Mouse (Mus musculus): Measurements from ENCODE around the gene Itpr1. TPM values are rescaled to one million over a fixed set of nuclear protein-coding genes. Genes with fewer than 3 reads are reported as not detected.

Itpr1 gene
- polyA plus RNA-seq, 1 experiment from 2014 or later: 15.0 TPM

DNA sequence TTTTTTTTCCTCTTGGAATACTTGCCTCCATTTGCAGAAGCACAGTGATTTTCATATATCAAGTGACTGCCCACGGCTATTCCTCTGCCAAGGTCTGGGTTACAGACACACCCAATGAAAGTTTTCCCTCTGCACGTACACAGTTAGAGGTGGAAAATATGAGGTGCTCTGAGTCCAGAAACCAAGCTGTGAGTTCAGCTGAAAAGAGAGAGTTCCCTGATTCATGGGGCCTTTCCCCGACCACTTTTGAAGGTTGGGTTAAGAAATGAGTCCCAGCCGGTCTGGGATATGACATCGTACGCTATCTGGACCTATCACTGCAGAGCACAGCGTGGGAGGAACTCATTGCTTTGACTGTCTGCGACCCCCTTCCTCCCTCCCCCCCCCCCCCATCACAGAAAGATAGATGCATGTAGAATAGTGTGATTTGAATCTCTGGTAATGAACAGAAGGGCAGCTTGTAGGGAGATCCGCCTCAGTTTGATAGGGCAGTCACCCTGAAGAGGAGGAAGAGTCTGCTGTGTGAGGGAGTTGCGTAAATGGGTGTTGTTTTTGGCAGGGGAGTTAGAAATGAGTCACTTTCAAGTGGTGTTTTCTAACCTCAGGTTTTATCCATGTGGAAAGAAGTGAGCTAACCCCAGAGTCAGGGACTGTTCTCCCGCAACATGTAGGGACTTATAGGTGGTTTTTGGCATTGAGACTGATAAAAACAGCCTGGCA is 235.3 kb downstream of the Itpr1 start:
- ATAC-seq: no peak
- Histone ChIP-seq H3K9ac (replicated peaks; ENCODE audit: low read depth, low read length) (no peak overlapping the region), H3K27me3 (replicated peaks; ENCODE audit: control insufficient read depth, insufficient read depth, low read length) (no peaks in the 10 kb centered on the region), H3K4me1 (replicated peaks; ENCODE audit: control insufficient read depth, insufficient read depth, low read length) (peaks cover 13% of the 10 kb centered on the region), H3K27ac (ENCODE audit: low read length) (no peak overlapping the region), H3K9me3 (ENCODE audit: control insufficient read depth, low read length) (no peaks in the 10 kb centered on the region), H3K36me3 (ENCODE audit: control insufficient read depth, insufficient read depth) (no peaks in the 10 kb centered on the region), H3K4me3 (replicated peaks; ENCODE audit: low read length) (no peak overlapping the region), H3K4me2 (ENCODE audit: low read length) (no peak overlapping the region)
- 75% methylated on average over 11 of the region's 11 CpGs for WGBS

DNA sequence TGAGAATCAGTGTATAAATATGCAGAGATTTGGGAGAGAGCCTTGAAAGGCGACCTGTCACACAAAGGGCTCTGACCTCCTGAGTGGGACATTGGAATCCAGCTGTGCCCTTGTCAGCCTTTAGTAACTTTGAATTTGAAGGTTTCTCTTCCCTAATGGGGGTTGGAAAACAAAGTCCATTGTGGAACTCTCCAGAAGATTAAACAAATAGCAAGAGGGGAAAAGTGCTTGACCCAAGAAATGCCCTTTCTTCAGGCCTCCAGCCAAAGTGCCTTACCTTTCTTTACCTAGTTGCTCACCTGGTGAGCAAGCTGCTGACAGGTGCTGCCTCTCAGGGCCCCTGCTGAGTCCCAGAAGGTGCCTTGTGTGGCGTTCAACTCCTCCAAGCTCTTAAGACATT is 236.0 kb downstream of the Itpr1 start:
- 37% methylated on average over 2 of the region's 2 CpGs for WGBS
- H3K4me2 ChIP-seq (ENCODE audit: low read length): no peak overlapping the region
- H3K27ac ChIP-seq (ENCODE audit: low read length): no peak overlapping the region
- no peak for ATAC-seq
- H3K9me3 ChIP-seq (ENCODE audit: control insufficient read depth, low read length): no peaks in the 10 kb centered on the region
- no peaks in the 10 kb centered on the region for H3K36me3 ChIP-seq (ENCODE audit: control insufficient read depth, insufficient read depth)
- peaks cover 13% of the 10 kb centered on the region for H3K4me1 ChIP-seq (replicated peaks; ENCODE audit: control insufficient read depth, insufficient read depth, low read length)
- H3K9ac ChIP-seq (replicated peaks; ENCODE audit: low read depth, low read length): no peak overlapping the region
- no peak overlapping the region for H3K4me3 ChIP-seq (replicated peaks; ENCODE audit: low read length)
- no peaks in the 10 kb centered on the region for H3K27me3 ChIP-seq (replicated peaks; ENCODE audit: control insufficient read depth, insufficient read depth, low read length)

DNA sequence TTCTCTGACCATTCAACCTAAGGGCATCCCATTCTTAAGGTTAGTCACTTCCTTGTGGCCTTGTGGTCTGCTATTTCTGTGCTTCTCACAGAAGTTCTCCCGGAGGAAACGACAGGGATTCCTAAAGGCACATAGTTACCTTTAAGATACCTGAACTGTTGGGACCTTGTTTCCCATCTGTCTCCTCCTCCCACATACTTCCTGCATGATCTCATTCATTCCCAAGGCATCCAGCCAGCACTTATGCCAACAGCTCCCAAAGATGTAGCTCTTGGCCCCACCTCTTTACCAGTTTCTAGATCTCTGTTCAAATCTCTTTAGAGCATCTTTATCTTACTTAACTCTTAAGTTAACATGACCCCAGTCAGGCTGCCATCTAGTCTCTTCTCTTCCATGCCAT is 238.6 kb downstream of the Itpr1 start:
- no peak for ATAC-seq
- Histone ChIP-seq H3K36me3 (ENCODE audit: control insufficient read depth, insufficient read depth) (no peaks in the 10 kb centered on the region), H3K4me1 (replicated peaks; ENCODE audit: control insufficient read depth, insufficient read depth, low read length) (peaks cover 13% of the 10 kb centered on the region), H3K9ac (replicated peaks; ENCODE audit: low read depth, low read length) (no peak overlapping the region), H3K4me3 (replicated peaks; ENCODE audit: low read length) (no peak overlapping the region), H3K9me3 (ENCODE audit: control insufficient read depth, low read length) (no peaks in the 10 kb centered on the region), H3K27ac (ENCODE audit: low read length) (no peak overlapping the region), H3K4me2 (ENCODE audit: low read length) (no peak overlapping the region), H3K27me3 (replicated peaks; ENCODE audit: control insufficient read depth, insufficient read depth, low read length) (no peaks in the 10 kb centered on the region)
- WGBS: 89% methylated on average over 2 of the region's 2 CpGs

DNA sequence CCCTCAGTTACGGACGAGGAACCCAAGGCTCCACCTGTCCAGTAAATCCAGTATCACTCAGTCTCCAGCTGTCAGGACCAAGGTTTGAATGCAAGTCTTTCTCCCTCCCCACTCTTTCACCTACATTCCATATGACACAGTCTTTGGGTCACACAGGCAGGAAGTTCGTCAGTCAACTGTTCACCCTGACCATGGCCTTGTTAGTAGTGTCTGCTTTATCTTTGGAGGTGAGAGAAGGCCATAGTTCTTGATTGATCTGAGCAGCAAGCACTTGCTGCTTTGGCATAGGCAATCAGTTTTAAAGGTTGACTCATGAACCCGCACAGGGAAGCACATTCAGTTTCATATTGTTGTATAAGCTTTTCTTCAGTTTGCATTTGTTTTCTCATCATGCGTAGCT is 240.7 kb downstream of the Itpr1 start:
- no peak overlapping the region for H3K9ac ChIP-seq (replicated peaks; ENCODE audit: low read depth, low read length)
- peaks cover 17% of the 10 kb centered on the region for H3K4me1 ChIP-seq (replicated peaks; ENCODE audit: control insufficient read depth, insufficient read depth, low read length)
- no peak overlapping the region for H3K4me3 ChIP-seq (replicated peaks; ENCODE audit: low read length)
- H3K36me3 ChIP-seq (ENCODE audit: control insufficient read depth, insufficient read depth): no peaks in the 10 kb centered on the region
- H3K27me3 ChIP-seq (replicated peaks; ENCODE audit: control insufficient read depth, insufficient read depth, low read length): no peaks in the 10 kb centered on the region
- H3K4me2 ChIP-seq (ENCODE audit: low read length): no peak overlapping the region
- H3K9me3 ChIP-seq (ENCODE audit: control insufficient read depth, low read length): no peaks in the 10 kb centered on the region
- WGBS: 90% methylated on average over 5 of the region's 5 CpGs
- ATAC-seq: no peak
- H3K27ac ChIP-seq (ENCODE audit: low read length): no peak overlapping the region

DNA sequence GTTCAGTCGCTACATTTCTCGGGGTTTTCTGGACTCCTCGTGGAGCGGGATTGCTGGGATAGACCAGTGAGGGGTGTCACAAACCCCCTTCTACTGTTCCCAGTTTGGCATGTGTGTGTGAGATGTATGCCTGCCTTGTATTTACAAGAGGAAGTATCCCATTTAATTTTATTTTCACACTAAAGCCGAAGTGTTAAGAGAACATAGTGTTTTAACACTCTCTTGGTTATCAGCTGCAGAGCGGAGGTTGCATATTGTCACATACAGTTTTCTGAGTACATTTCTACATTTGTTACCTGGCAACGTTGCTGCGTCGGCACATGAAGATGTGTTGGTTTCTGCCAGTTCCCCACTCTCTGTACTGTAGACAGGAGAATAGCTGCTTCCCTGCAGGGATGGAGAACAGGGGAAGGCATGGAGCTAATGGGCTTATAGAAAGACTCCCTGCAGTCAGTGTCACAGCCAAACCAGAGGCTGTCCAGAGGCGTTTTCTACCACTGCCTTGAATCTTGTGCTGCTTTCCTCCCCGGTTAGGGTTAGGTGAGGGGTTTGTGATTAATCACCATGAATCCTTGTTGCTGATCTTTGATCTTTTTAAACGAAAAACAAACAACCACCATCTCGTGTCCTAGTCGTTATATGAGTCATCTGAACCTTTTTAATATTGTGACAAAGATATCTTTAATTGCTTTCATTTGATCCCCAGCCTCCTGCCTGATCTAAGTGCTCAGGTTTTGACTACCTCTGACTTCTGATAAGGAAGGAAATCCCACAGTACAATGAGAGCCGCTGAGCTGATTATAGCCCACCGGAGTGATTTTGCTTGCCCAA is 241.4 kb downstream of the Itpr1 start:
- peak; percentile 29; the same call in 1 of the 2 replicates for ATAC-seq
- no peaks in the 10 kb centered on the region for H3K27me3 ChIP-seq (replicated peaks; ENCODE audit: control insufficient read depth, insufficient read depth, low read length)
- H3K9ac ChIP-seq (replicated peaks; ENCODE audit: low read depth, low read length): no peak overlapping the region
- H3K27ac ChIP-seq (ENCODE audit: low read length): no peak overlapping the region
- H3K4me2 ChIP-seq (ENCODE audit: low read length): no peak overlapping the region
- no peaks in the 10 kb centered on the region for H3K36me3 ChIP-seq (ENCODE audit: control insufficient read depth, insufficient read depth)
- H3K4me1 ChIP-seq (replicated peaks; ENCODE audit: control insufficient read depth, insufficient read depth, low read length): peaks cover 17% of the 10 kb centered on the region
- 55% methylated on average over 16 of the region's 16 CpGs for WGBS
- no peaks in the 10 kb centered on the region for H3K9me3 ChIP-seq (ENCODE audit: control insufficient read depth, low read length)
- no peak overlapping the region for H3K4me3 ChIP-seq (replicated peaks; ENCODE audit: low read length)

DNA sequence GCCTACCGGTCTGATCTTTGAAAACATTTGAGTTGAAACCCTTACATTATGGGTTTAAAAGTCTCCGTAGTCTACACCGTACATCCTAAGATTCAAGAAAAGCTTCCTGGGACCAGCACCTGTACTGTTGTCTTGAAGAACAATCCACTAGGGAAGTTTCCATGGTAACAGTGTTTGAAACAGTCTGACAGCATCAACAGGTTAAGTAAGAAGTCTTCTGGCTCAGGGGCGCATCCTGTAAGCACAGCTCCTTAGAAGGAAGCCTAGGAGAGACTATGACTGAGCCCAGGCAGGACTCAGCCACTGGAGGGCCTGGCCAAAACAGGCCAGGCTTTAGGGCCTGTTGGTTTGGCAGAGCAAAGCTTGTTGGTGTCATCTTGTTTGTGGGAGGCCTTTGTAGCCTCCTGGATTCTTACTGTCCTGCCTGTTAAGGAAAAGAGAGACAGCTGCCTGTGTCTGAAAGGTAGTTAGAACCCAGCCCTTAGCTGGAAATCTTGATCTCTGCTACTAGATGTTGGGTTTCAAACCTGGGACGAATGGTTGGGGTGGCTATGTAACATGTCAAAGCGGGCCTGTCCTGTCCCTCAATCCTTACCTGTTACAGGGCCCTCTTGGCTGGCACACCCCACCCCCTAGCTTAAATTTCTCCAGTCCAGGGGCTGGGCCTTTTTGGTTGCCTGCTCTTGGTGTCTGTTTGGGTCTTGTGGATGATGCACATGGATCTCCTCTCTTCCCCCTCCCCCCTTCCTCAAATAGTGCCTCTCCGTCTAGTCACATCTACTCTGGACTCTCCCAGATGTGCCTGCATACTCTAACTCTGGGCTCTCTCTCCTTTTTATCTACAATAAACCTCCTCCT is 242.3 kb downstream of the Itpr1 start:
- ATAC-seq: no peak
- WGBS: 84% methylated on average over 7 of the region's 7 CpGs
- Histone ChIP-seq H3K27me3 (replicated peaks; ENCODE audit: control insufficient read depth, insufficient read depth, low read length) (no peaks in the 10 kb centered on the region), H3K4me3 (replicated peaks; ENCODE audit: low read length) (no peak overlapping the region), H3K27ac (ENCODE audit: low read length) (no peak overlapping the region), H3K9me3 (ENCODE audit: control insufficient read depth, low read length) (no peaks in the 10 kb centered on the region), H3K36me3 (ENCODE audit: control insufficient read depth, insufficient read depth) (no peaks in the 10 kb centered on the region), H3K4me1 (replicated peaks; ENCODE audit: control insufficient read depth, insufficient read depth, low read length) (peaks cover 17% of the 10 kb centered on the region), H3K9ac (replicated peaks; ENCODE audit: low read depth, low read length) (no peak overlapping the region), H3K4me2 (ENCODE audit: low read length) (no peak overlapping the region)

DNA sequence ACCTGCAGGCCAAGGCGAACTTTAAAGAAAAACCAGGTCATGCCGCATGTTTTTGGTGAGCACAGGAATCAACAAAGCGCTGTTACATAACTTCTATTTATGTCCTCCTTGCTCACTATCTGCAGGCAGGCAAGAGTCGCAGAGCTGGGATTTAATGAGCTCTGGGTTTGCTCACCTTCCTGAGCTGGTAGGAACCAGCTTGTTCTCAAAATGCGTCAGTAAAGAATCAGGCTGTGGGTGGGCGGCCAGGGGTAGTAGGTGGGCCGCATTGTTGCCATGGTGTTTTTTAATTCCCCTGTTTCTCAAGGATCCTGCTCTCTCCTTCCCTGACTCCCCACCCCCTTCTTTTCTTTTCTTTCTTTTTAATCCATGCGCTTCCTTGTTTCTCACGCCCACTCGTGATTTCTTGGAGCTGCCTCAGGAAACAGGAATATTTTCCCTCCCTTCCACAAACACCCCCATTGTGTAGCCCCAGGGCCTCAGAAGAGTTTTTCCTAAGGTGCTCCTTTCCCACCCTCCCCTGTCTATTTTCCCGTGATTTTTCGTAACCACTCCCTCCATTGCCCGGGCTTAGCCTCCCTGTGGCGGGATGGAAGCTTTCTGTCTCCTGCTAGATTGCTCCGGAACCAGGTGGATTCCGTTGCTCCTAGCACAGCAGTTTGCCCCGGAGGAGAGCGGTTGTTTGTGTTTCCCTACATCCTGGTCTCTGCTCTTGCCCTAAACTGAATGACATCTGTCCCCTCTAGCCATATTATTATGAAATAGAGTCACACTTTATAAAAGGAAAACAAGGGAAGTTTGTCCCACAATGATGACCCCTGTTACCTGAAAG is 243.6 kb downstream of the Itpr1 start:
- Histone ChIP-seq H3K9ac (replicated peaks; ENCODE audit: low read depth, low read length) (peak overlapping the region; percentile 23), H3K4me2 (ENCODE audit: low read length) (peak overlapping the region; percentile 48), H3K9me3 (ENCODE audit: control insufficient read depth, low read length) (no peaks in the 10 kb centered on the region), H3K27me3 (replicated peaks; ENCODE audit: control insufficient read depth, insufficient read depth, low read length) (no peaks in the 10 kb centered on the region), H3K4me1 (replicated peaks; ENCODE audit: control insufficient read depth, insufficient read depth, low read length) (peaks cover 17% of the 10 kb centered on the region), H3K36me3 (ENCODE audit: control insufficient read depth, insufficient read depth) (no peaks in the 10 kb centered on the region), H3K4me3 (replicated peaks; ENCODE audit: low read length) (peak overlapping the region; percentile 17; the same call in 1 of the 2 replicates), H3K27ac (ENCODE audit: low read length) (peak overlapping the region; percentile 3; the same call in 1 of the 2 replicates)
- WGBS: 2% methylated on average over 18 of the region's 18 CpGs
- peak; percentile 35 for ATAC-seq

DNA sequence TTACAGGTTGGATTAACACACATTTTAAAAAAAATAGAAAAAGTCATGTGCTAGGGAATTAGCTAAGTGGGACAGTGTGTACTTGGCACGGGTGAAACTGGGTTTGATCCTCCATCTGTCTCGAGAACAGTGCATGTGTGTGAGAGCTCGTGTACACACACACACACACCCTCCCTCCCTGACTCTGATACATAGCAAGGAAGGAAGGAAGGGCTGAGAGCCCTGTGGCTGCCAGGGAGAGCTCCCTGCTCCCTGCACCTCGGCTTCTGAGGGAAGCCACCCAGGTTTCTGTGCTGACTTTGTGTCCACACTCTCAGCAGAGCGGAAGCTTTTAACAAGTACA is 244.1 kb downstream of the Itpr1 start:
- Histone ChIP-seq H3K9ac (replicated peaks; ENCODE audit: low read depth, low read length) (peak overlapping the region; percentile 23; the same call in 1 of the 2 replicates), H3K36me3 (ENCODE audit: control insufficient read depth, insufficient read depth) (no peaks in the 10 kb centered on the region), H3K4me3 (replicated peaks; ENCODE audit: low read length) (no peak overlapping the region), H3K27ac (ENCODE audit: low read length) (0 out of 2 replicates have a peak overlapping the region, but pooled peaks have one; percentile 0), H3K9me3 (ENCODE audit: control insufficient read depth, low read length) (no peaks in the 10 kb centered on the region), H3K4me2 (ENCODE audit: low read length) (peak overlapping the region; percentile 48), H3K4me1 (replicated peaks; ENCODE audit: control insufficient read depth, insufficient read depth, low read length) (peaks cover 17% of the 10 kb centered on the region), H3K27me3 (replicated peaks; ENCODE audit: control insufficient read depth, insufficient read depth, low read length) (no peaks in the 10 kb centered on the region)
- whole genome bisulfite sequencing: 4% methylated on average over 5 of the region's 5 CpGs
- ATAC-seq: peak; percentile 75
